Mouse (Mus musculus): ENCODE measurements around the gene Klhl32. TPM values are rescaled to one million over a fixed set of nuclear protein-coding genes. Genes with fewer than 3 reads are reported as not detected.
"Not testable (repeated sequence)": the region's sequence is repeated elsewhere in the genome, so short reads cannot be mapped to it uniquely, and the experiment has no call there.

Klhl32 gene
- total RNA-seq, 2 experiments from 2014 or later: 1.6 to 2.0 TPM

DNA sequence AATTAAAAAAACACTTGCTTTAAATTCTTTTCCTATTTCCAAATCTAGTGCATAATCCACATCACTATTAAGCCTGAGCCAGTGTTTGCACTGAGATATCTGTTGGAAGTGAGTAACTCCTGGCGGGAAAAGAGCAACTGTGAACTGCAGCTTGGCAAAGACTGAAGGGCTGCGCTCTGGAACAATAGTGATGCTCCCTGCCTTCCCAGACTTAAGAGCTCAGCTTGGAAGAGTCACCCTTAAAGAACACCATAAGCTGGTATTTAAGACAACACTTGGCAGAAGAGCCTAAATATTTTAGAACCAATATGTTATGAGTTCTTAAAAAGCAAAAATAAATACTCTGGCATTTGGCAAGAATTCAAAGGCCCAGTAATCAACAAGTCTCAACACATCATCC is 55.7 kb downstream of the Klhl32 start:
- DNase-seq: no peak

GRCm38 (mm10) chr4:24793726-24794345 is 57.1 kb downstream of the Klhl32 start:
- no peak for DNase-seq

- DNase-seq: no peak
Observed at GRCm38 (mm10) chr4:24792416-24792981, 58.4 kb downstream of the Klhl32 start.

GRCm38 (mm10) chr4:24789331-24789730 is 61.6 kb downstream of the Klhl32 start:
- no peak for DNase-seq

- DNase-seq: no peak
Observed at GRCm38 (mm10) chr4:24785757-24786532, 65.0 kb downstream of the Klhl32 start.

DNA sequence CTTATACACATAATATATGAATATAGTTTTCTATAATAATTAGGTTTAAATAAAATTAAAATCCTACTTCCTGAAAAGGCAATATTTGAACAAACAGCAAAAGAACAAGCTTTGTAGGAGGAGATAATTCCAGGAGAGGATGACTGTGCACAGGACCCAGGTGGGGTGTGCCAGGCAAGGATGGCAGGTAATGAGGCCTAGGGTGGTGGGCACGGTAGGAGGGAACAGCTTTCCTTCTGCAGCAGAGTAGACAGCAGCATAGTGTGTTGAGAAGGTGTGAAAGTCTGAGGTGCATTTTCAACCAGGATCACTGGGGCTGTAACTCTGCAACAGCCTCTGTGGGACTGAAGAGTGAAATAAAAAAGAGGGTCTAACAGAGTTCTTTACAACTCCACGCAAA is 85.0 kb downstream of the Klhl32 start:
- no peak for DNase-seq

GRCm38 (mm10) chr4:24765469-24765868 is 85.5 kb downstream of the Klhl32 start:
- no peak for DNase-seq

DNA sequence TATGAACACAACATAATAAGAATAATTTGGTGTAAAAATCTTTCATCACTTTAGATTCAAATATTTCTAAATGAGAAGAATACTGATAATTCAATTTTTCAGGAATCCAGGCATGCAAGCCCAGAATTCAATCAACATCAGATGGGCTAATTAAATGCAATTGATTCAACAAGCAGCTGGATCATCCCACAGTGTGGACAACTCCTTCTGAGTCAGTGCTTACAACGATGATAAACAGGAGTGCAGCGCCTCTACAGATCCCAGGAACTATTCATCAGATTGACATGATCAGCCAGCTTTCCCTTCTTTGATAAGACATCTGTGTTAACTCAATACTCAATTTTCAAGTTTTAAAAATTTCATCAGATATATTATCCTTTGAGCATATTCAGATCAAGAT is 86.4 kb downstream of the Klhl32 start:
- DNase-seq: no peak

DNA sequence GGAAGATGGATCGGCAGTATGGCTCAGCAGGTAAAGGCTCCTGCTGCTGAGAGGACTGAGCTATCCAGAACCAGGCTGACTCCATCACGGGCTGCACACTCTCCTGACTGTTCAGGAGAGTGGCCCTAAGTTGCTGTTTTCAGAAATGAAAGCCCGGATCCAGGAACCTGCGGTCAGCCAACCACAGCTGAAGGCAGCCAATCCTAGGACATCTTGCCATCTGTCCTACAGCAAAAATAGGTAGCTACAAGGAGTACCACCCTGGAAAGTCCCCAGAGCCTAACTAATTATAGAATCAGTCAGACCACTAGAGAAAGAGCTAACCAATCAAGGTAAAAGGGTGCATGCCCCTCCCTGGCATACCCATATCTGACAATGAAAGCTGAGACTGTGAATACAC is 87.5 kb downstream of the Klhl32 start:
- DNase-seq: no peak

DNA sequence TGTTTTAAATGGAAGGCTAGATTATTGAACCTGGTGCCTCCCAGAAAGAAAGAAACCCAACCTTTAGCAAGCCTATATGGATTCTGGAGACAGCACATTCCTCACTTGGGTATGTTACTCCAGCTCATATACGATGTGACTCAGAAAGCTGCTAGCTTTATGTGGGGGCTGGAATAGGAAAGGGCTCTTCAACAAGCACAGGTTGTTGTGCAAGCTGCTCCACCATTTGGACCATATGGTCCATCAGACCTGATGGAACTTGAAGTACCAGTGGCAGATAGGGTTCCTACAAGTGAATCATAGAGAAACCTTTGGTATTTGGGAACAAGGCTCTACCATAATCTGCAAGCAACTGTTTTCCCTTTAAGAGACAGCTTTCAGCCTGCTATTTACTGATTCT is 92.0 kb downstream of the Klhl32 start:
- no peak for DNase-seq

- no peak for DNase-seq
Observed at GRCm38 (mm10) chr4:24752517-24753208, 98.3 kb downstream of the Klhl32 start.

DNA sequence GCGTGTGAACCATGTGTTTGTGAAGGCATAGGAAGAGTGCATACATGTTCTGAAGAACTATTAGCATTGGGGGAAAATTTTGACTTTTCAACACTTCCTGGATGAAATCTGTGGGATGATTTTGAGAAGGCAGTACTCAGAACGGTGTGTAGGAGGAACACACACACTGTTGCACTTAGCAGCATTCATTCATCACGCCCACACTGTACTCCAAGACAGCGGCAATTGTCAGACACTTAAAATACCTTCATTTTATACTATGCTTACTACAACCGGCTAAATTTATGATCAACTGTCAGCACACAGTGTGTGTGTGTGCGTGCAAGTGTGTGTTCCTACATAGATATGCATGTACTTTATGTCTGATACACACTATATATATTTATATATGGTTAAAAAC is 113.8 kb downstream of the Klhl32 start:
- no peak for DNase-seq

- DNase-seq: peak; percentile 71
Observed at GRCm38 (mm10) chr4:24720834-24721233, 130.1 kb downstream of the Klhl32 start.

DNA sequence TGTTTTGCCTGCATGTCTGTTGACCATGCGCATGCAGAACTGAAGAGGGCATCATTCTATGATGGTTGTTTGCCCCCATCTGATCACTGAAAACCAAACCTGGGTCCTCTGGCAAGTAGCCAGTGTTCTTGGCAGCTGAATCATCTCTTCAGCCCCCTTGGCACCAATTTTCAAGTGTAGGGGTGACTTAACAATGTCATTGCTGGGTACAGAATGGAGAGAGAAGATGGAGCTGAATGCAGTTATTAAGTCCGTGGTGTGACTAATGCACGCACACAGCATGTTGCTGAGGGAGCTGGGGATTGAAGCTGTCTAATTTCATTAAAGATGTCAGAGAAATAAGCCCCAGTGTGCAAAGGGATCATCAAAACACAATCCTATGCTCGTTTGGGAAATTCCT is 135.4 kb downstream of the Klhl32 start:
- no peak for DNase-seq

GRCm38 (mm10) chr4:24714367-24714766 is 136.6 kb downstream of the Klhl32 start:
- DNase-seq: no peak

GRCm38 (mm10) chr4:24698528-24699117 is 152.3 kb downstream of the Klhl32 start:
- DNase-seq: peak; percentile 10

DNA sequence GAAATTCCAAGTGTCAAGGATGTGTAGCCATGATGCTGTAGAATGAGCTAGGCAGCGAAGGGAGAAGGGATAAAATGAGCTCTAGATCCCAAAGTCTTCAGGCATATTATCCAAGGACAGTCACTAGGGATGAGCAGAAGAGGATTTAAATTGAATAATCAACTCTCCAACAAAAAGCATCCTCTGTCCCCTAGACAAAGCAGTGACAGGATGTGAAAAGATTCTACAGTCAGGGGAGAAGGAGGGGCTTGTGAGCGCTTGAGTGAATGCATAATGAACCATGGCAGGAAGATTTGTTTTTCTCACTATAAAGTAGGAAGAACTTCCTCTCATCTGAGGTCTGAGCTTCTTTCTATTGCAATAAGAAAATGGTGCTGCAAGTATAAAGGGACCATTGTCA is 170.8 kb downstream of the Klhl32 start:
- DNase-seq: no peak

DNA sequence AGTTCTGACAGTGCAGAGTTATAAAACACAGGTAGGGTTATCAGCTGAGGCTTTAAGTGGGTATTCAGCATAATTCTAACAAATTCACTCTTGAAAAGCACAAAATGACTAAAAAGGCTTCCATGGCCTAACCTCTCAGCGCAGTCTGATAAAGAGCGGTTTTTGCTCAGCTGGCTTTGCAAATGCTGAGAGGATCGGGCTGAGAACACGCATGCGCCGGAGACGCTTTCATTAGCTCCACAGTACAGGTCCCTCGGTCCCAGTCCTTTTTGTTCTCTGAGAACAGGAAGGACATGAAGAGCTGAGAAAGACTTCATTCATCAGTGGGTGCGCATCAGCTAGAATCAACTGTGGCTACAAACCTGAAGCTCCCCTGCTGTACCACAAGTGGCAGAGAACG is 180.9 kb downstream of the Klhl32 start:
- DNase-seq: no peak

DNA sequence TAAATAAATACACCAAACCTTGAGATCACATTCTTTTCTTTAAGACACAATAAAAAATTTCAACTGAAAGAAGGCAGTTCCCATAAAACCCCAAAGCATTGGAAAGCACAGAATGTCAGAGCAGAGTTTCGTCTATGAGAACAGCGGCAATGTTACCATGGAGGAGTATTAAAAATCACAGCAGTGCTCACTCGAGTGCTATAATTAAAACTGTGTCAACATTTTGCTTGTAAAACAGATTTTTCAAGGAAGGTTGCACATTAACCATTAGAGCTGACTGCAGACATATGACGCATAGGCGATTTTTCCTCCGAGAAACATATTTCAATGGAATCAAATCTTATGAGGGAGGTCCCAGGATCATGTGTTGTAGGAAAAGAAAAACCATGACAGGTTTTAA is 191.7 kb downstream of the Klhl32 start:
- no peak for DNase-seq

GRCm38 (mm10) chr4:24644735-24645134 is 206.2 kb downstream of the Klhl32 start:
- DNase-seq: not testable (repeated sequence)

DNA sequence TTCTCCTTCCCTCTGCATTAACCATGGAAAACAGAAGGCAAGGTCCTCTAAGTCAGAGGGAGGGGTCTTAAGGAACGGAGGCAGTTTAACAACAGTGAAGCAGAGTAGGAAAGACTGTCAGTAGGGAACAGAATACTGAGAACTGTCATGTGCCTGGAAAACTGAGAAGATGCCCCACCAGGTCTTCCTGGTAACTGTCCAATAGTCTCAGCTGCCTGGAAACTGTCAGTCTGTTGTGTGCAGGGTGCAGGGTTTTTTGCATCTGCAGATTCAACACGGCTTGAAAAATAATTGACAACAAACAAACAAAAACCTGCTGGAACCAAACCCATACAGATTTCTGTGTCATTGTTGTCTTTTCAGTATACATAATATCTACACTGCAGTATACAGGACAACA is 208.6 kb downstream of the Klhl32 start:
- no peak for DNase-seq

- DNase-seq: no peak
Observed at GRCm38 (mm10) chr4:24631177-24631911, 219.6 kb downstream of the Klhl32 start.

Measured in heart, postnatal 4 days (tissue).